Mouse (Mus musculus) urinary bladder, postnatal 36 days (tissue): ENCODE data around the gene Btbd35f22.
"Not testable (repeated sequence)": the region's sequence is repeated elsewhere in the genome, so short reads cannot be mapped to it uniquely, and the experiment has no call there.

ENCODE experiments used
- DNase-seq, 2 experiments: peaks; one replicate each; pipeline ENCODE4 v3.0.0; 2022; ENCODE audit warnings: low spot score in 2 of 2, mixed read lengths in 1 of 2

Gene Btbd35f22

GRCm38 (mm10) chrX:32047529-32047928, at the start of gene Btbd35f22:
Gene Btbd35f22 (plus strand): TSS chrX:32047829.
- not testable (repeated sequence) for DNase-seq
